Mouse (Mus musculus) E14TG2a.4 (cell line): ENCODE data around the gene Pygo2.

Source experiments
- H3K27me3 ChIP-seq: 2 replicates; pipeline ENCODE4 v1.6.1; 2014; ENCODE audit warnings: low read length, control low read depth; ENCODE audit not compliant: insufficient read depth
- H3K36me3 ChIP-seq: 2 replicates; pipeline ENCODE4 v1.6.1; 2014; ENCODE audit warnings: low read length, control low read depth; ENCODE audit not compliant: insufficient read depth
- H3K4me1 ChIP-seq: replicated peaks from 2 replicates; pipeline ENCODE4 v1.6.1; 2014; ENCODE audit warnings: low read depth, low read length, control low read depth
- H3K4me3 ChIP-seq: replicated peaks from 2 replicates; pipeline ENCODE4 v1.5.1; 2014; ENCODE audit warnings: mild to moderate bottlenecking, low read length
- H3K9me3 ChIP-seq: 2 replicates; pipeline ENCODE4 v1.6.1; 2014; ENCODE audit warnings: low read length, control low read depth
- CTCF ChIP-seq: conservative IDR thresholded peaks from 2 replicates; pipeline ENCODE4 v1.5.1; 2014; ENCODE audit warnings: low read length
- NANOG ChIP-seq: IDR thresholded peaks from 2 replicates; pipeline ENCODE4 v1.6.1; 2014; ENCODE audit warnings: borderline replicate concordance, low read length, mixed read lengths
- POU5F1 ChIP-seq: IDR thresholded peaks from 2 replicates; pipeline ENCODE4 v1.6.1; 2014; ENCODE audit warnings: low read length, borderline replicate concordance

Gene Pygo2

DNA sequence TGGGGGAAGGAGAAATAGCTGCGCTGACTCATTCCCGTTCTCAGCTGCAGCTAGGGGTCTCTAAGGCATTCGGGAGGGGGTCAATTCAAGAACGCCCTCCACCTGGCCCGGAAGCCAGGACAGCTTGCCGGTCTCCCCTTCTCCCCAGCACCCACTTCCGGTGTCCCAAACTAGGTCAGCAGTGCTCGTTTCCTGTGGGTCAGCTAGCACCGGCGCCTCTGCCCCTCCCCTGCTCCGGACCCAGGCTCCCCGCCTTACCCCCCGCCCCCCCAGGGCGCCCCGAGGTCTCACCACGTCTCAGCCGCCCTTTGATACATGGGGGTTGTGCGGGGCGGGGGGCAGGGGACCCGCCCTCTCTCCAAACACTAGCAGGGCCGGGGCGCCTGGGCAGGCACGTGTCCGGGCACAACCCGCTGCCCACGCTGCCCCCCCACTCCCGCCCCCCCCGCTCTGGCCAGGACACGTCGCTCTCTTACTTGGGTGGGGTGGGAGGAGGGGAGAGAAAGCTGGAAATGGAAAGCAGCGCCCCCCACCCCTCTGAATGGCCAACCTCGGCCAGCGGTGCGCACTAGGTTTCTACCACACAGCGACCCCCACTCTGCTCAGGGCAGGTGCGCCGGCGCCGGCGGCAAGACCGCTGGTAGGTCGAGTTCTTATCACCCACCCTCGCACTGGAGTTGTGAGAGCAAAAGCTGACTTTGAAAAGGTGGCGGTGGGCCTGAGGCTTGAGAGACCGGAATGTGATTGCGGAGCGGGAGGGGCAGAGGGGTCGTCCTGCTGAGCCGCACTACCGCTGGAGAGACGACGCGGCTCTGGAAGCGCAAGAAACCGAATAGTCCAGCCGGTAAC lies 38.1 kb upstream of the Pygo2 start:
- H3K4me1 ChIP-seq, result peaks cover 83% of the 10 kb centered on the region
- H3K36me3 ChIP-seq, result no peaks in the 10 kb centered on the region
- H3K4me3 ChIP-seq, result peak overlapping the region; percentile 78
- peaks cover 43% of the 10 kb centered on the region for H3K27me3 ChIP-seq
- TF ChIP-seq POU5F1, result no peak
- TF ChIP-seq NANOG, result no peak
- TF ChIP-seq CTCF, result no peak
- H3K9me3 ChIP-seq, result no peaks in the 10 kb centered on the region

DNA sequence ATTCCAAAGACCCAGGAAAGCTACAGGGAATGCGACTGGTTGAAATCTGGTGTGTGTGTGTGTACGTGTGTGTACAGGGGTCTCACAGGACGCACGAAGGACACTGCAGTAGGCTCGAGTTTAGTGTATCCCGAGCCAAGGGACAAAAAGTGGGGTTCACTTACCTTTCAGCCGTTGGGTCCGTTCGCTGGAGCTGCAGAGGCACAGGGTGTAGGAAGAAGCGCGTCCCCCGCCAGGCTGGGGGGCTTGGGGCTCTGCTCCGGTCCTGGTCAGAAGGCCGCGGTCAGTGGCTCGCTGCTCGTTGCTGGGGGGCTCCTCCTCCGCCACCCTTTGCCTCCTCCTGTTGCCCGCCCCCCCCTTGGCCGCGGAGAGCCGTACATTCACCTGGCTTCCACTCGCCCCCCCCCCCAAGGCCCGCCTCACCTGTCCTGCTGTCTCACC lies 37.1 kb upstream of the Pygo2 start:
- H3K4me1 ChIP-seq, result peaks cover 75% of the 10 kb centered on the region
- H3K36me3 ChIP-seq, result no peaks in the 10 kb centered on the region
- H3K27me3 ChIP-seq, result peaks cover 48% of the 10 kb centered on the region
- TF ChIP-seq CTCF (no peak), POU5F1 (no peak), NANOG (no peak)
- no peaks in the 10 kb centered on the region for H3K9me3 ChIP-seq
- H3K4me3 ChIP-seq, result peak overlapping the region; percentile 78

- H3K9me3 ChIP-seq, result no peaks in the 10 kb centered on the region
- H3K36me3 ChIP-seq, result no peaks in the 10 kb centered on the region
- peaks cover 68% of the 10 kb centered on the region for H3K4me1 ChIP-seq
- no peak for TF ChIP-seq POU5F1
- no peak for TF ChIP-seq CTCF
- no peak for TF ChIP-seq NANOG
- H3K27me3 ChIP-seq, result peaks cover 48% of the 10 kb centered on the region
- H3K4me3 ChIP-seq, result peak overlapping the region; percentile 84
Measured at GRCm38 (mm10) chr3:89393605-89394004, 36.4 kb upstream of the Pygo2 start.

DNA sequence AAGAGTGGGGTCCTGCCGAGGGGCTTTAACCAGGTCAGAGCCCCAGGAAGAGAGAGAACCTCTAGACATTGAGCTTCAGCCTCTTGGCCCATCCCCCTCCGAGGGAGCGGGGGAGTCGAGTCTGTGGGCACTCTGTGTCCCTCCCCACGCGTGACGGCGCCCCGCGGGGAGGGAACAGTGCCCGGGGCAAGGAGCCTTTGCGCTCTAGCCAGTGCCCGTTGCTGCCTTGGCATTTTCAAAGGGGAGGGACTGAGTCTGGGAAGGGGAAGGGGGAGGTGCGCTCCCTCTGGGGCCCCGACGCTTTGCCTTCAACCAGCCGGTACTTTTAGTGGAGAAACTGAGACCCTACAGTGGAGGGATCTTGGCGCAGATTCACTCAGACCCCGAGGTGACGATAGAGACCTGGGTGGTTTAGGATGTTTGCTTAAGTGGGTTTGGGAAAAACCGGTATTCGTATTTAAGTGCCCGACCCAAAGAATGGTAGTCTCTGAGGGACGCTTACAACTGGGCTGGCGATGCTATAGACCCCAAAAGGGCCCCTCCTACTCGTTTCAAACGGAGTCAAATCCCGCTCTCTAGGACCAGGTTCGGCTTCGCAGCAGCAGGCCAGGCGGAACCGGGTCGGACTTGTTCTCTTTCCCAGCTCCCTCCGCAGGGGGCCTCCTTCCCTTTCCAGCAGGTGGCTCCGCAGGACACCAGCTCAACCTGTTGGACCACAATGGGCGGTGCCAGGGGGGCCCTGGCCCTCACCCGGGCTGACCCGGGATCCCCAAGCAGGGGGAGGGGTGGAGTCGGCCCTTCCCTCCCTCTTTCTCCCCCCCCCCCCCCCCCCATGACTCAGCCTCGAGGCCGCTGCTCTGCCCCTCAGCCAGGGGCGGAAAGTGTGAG lies 35.8 kb upstream of the Pygo2 start, which contains the start of gene Zbtb7b:
Gene Zbtb7b, minus strand, starts transcription at position 771 of the 888 bp plus-strand sequence.
- Histone ChIP-seq H3K4me3 (peak within 1 kb of the TSS; percentile 84), H3K4me1 (peaks cover 65% of the 10 kb centered on the region), H3K36me3 (no peaks in the 10 kb centered on the region), H3K9me3 (no peaks in the 10 kb centered on the region), H3K27me3 (peaks cover 48% of the 10 kb centered on the region)
- TF ChIP-seq NANOG, result no peak
- no peak for TF ChIP-seq POU5F1
- TF ChIP-seq CTCF, result no peak

DNA sequence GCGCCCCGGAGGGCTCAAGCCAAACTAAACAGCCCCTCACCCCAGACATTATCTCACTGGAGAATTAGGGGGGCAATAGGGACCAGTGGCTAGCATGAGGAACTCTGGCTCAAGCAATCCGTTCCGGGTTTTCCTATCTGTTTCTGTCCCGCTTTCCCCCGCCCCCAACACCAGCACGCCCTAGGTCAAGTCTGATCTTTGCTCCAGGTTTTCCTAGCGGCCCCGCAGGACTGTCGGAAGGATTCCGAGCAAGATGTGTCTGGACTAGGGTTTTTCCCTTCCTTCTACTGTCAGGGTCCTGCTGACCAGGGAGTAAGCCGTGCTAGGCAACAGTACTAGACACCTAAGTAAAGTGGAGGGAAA lies 35.1 kb upstream of the Pygo2 start:
- Histone ChIP-seq H3K36me3 (no peaks in the 10 kb centered on the region), H3K27me3 (peaks cover 45% of the 10 kb centered on the region), H3K9me3 (no peaks in the 10 kb centered on the region), H3K4me1 (peaks cover 65% of the 10 kb centered on the region), H3K4me3 (peak overlapping the region; percentile 84)
- TF ChIP-seq NANOG, result no peak
- no peak for TF ChIP-seq POU5F1
- no peak for TF ChIP-seq CTCF

DNA sequence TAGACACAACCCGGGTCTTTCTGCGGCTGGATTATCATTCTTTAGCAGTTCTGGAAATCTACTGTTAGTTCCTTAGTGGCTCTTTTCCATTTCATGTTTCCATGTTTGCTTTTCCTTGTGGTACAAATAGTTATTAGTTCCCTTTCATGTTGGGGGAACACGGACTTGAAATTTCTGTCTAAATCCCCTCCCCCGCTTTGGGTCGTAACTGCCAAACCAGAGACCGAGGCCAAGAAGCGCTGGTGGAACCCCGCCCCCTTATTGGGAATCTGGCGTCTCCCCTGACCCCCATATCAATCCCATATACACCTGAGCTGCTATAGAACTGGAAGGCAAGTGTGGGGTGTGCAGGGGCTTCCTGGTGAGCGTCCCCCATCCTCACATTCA lies 34.6 kb upstream of the Pygo2 start:
- peak overlapping the region; percentile 84 for H3K4me3 ChIP-seq
- H3K9me3 ChIP-seq, result no peaks in the 10 kb centered on the region
- peaks cover 40% of the 10 kb centered on the region for H3K27me3 ChIP-seq
- peaks cover 62% of the 10 kb centered on the region for H3K4me1 ChIP-seq
- TF ChIP-seq POU5F1 (no peak), CTCF (no peak), NANOG (no peak)
- no peaks in the 10 kb centered on the region for H3K36me3 ChIP-seq

DNA sequence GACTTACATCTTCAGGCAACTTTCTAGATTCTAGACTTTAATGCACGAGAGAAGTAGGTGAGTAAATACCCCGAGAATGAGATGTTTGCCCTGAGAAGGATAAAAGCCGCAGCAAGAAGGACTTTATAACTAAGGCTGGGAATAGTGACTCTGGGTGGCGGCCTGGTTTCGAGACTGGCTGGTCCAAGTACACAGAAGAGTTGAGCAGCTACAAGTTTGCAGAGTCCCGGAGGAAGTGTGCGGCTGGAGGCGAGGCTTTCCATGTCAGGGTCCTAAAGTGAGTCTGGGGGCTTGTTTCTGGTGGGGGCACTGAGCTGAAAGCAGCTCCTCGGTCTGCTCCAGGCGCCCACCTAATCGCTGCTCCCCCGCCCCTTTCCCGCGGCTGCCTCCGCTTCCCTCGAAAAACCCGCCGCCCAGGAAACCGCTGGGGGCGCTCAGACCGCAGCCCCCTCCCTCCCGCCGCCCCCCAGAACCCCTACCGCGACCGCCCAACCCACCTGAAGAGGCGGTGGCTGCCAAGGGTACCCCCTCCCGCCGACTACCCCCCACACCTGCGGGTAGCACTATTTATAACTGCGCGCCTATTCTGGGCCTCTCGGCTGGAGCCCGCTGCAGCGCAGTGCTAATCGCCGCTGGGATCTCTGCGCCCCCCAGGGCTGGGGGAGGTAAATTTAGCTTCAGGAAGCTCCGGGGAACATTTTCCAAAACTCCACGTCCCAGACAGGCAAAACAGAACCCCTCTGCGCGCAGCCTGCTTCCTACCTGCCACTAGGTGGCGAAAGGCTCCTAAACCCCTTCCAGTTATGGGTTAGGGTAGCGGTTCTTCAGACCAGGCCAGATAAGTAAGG lies 34.0 kb upstream of the Pygo2 start:
- H3K9me3 ChIP-seq, result no peaks in the 10 kb centered on the region
- TF ChIP-seq NANOG (no peak), CTCF (peak; percentile 94), POU5F1 (no peak)
- H3K4me1 ChIP-seq, result peaks cover 56% of the 10 kb centered on the region
- H3K27me3 ChIP-seq, result peaks cover 35% of the 10 kb centered on the region
- H3K36me3 ChIP-seq, result no peaks in the 10 kb centered on the region
- peak overlapping the region; percentile 84 for H3K4me3 ChIP-seq

- no peak for TF ChIP-seq POU5F1
- TF ChIP-seq NANOG, result no peak
- no peak for TF ChIP-seq CTCF
- Histone ChIP-seq H3K36me3 (peaks cover 5% of the 10 kb centered on the region), H3K27me3 (peaks cover 29% of the 10 kb centered on the region), H3K9me3 (no peaks in the 10 kb centered on the region), H3K4me3 (peak overlapping the region; percentile 84), H3K4me1 (peaks cover 50% of the 10 kb centered on the region)
Measured at GRCm38 (mm10) chr3:89396654-89397005, 33.4 kb upstream of the Pygo2 start.
